Mouse (Mus musculus) forebrain, postnatal 0 days (tissue): ENCODE data around the gene Fam114a1. TPM values are rescaled to one million over a fixed set of nuclear protein-coding genes. Genes with fewer than 3 reads are reported as not detected.

Experiments used
- ATAC-seq: fragments of 200-750 bp; cut with Nextera tagmentation; 2 replicates; pipeline ENCODE4 v1.8.0; 2017; ENCODE audit warnings: mild to moderate bottlenecking, moderate library complexity
- DNase-seq: peaks from one replicate; pipeline ENCODE4 v3.0.0-alpha.2; 2015
- H3K27ac ChIP-seq: fragments of 300-500 bp; sonication (generic); 2 replicates; pipeline ENCODE4 v1.5.1; 2014; ENCODE audit warnings: low read depth, mild to moderate bottlenecking, antibody characterized with exemption, low read length, moderate library complexity, mixed read lengths
- H3K27me3 ChIP-seq: fragments of 300-500 bp; sonication (generic); 2 replicates; pipeline ENCODE4 v1.6.1; 2014; ENCODE audit warnings: mild to moderate bottlenecking, low read length, mixed read lengths; ENCODE audit not compliant: insufficient read depth
- H3K36me3 ChIP-seq: fragments of 300-500 bp; sonication (generic); 2 replicates; pipeline ENCODE4 v1.6.1; 2014; ENCODE audit warnings: mild to moderate bottlenecking, moderate library complexity; ENCODE audit not compliant: insufficient read depth
- H3K4me1 ChIP-seq: fragments of 300-500 bp; sonication (generic); 2 replicates; pipeline ENCODE4 v1.6.1; 2014; ENCODE audit warnings: antibody characterized with exemption; ENCODE audit not compliant: insufficient read depth
- H3K4me2 ChIP-seq: fragments of 300-500 bp; sonication (generic); 2 replicates; pipeline ENCODE4 v1.6.1; 2014; ENCODE audit warnings: low read depth, mild to moderate bottlenecking, moderate library complexity
- H3K4me3 ChIP-seq: fragments of 300-500 bp; sonication (generic); 2 replicates; pipeline ENCODE4 v1.5.1; 2014; ENCODE audit warnings: low read depth, low read length, mixed read lengths
- H3K9ac ChIP-seq: fragments of 300-500 bp; sonication (generic); 2 replicates; pipeline ENCODE4 v1.6.1; 2014; ENCODE audit warnings: mild to moderate bottlenecking
- H3K9me3 ChIP-seq: fragments of 300-500 bp; sonication (generic); 2 replicates; pipeline ENCODE4 v1.6.1; 2016; ENCODE audit warnings: low read length
- CTCF ChIP-seq: sonication (generic); IDR thresholded peaks from 2 replicates; pipeline ENCODE4 v1.5.1; 2016; ENCODE audit warnings: antibody characterized with exemption, control low read depth, low read depth
- WGBS: fragments of 180-500 bp; shearing (Covaris S2); extraction: QIAGEN DNeasy Blood & Tissue Kit; methylation state at CpG from one replicate; pipeline ENCODE4 v1.1.7; 2014; 5-methylcytosine and 5-hydroxymethylcytosine counted together
- microRNA counts: library from miRNA; unstranded; fragments of <30 nt; microRNA quantifications from one replicate; lab custom pipeline; 2015
- microRNA-seq, 2 experiments: library from miRNA; unstranded; fragments of <30 nt; microRNA quantifications; one replicate each; pipeline ENCODE4; 2016
- polyA plus RNA-seq: library from polyadenylated mRNA; unstranded; fragments of >200 nt; fragmentation: Nextera tagmentation; extraction: Ambion mirVana; gene quantifications from 2 replicates; pipeline ENCODE4 v1.2.1, GENCODE M21; 2015
- total RNA-seq: library from RNA; depleted of rRNA; stranded (reverse); fragments of >200 nt; gene quantifications from 2 replicates; pipeline ENCODE4 v1.2.3, GENCODE M21; 2014; rRNA removed

Gene Fam114a1
- total and polyA plus RNA-seq, 2 experiments from 2014 or later, result 5.1 to 6.1 TPM

DNA sequence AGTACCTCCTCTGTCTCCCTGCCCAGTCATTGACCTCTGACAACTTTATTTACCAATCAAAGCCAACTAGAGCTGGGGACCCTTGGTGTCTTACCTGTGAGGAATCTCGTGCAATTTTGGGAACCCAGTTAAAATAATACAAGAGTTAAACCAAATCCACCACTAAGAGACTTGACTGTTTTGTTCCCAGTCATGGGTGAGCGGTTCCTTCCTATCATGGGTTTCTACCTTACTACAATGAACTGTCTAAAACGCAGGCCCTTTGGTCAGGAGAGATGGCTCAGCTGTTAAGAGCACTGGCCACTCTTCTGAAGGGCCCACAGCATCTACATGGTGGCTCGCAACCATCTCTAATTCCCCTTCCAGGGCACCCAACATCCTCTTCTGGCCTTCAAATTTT, 112.0 kb downstream of the Fam114a1 start:
- H3K27me3 ChIP-seq, result no peaks in the 10 kb centered on the region
- DNase-seq, result no peak
- H3K36me3 ChIP-seq, result no peaks in the 10 kb centered on the region
- H3K4me1 ChIP-seq, result 0 out of 2 replicates have a peak, but pooled peaks cover 3% of the 10 kb centered on the region
- no peak overlapping the region for H3K9ac ChIP-seq
- no peak for TF ChIP-seq CTCF
- no peak for ATAC-seq
- H3K9me3 ChIP-seq, result no peaks in the 10 kb centered on the region
- no peak overlapping the region for H3K4me2 ChIP-seq
- no peak overlapping the region for H3K27ac ChIP-seq
- no peak overlapping the region for H3K4me3 ChIP-seq
- WGBS, result 83% methylated on average over 4 of the region's 4 CpGs

DNA sequence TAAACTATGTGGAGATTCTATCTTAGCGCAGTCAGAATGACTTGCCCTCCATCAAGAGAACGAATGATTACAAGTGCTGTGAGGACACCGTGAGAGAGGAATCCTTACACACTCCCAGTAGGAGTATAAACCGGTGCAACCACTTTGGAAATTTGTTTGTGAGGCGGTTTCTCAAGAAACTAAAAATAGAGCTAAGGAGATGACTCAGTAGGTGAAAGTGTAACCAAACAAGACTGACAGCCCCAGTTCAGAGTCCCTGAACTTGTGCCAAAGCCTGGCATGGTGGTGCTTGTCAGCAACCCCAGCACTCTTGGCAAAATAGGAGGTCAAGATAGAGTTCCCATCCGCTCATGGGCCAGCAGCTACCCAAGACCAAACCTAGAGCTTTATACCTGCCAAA, 116.7 kb downstream of the Fam114a1 start:
- ATAC-seq (no peak), DNase-seq (no peak)
- Histone ChIP-seq H3K4me1 (no peaks in the 10 kb centered on the region), H3K36me3 (no peaks in the 10 kb centered on the region), H3K9ac (no peak overlapping the region), H3K4me2 (no peak overlapping the region), H3K9me3 (no peaks in the 10 kb centered on the region), H3K4me3 (no peak overlapping the region), H3K27ac (no peak overlapping the region), H3K27me3 (no peaks in the 10 kb centered on the region)
- TF ChIP-seq CTCF, result no peak
- 85% methylated on average over 6 of the region's 6 CpGs for WGBS

DNA sequence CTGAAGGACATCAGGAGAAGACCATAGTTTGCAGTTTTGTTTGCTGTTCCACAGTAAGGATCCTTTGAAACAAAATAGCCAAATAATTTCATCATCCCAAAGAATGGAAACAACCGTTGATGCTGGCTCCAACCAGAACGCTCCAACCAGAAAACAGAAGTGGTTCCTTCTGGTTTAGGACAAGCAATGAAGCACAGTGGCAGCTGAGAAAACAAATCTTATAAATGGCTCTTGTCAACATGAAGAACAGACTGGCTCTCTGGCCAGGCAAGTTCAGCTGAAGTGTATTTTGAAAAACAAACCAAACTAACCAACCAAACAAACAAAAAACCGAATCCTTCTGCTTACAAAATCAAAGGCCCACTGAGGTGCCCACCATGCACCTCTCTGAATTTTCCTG, 119.8 kb downstream of the Fam114a1 start:
- no peaks in the 10 kb centered on the region for H3K9me3 ChIP-seq
- no peaks in the 10 kb centered on the region for H3K4me1 ChIP-seq
- no peak overlapping the region for H3K4me3 ChIP-seq
- 76% methylated on average over 3 of the region's 3 CpGs for WGBS
- H3K9ac ChIP-seq, result no peak overlapping the region
- no peak overlapping the region for H3K4me2 ChIP-seq
- H3K27ac ChIP-seq, result no peak overlapping the region
- no peak for TF ChIP-seq CTCF
- H3K36me3 ChIP-seq, result no peaks in the 10 kb centered on the region
- ATAC-seq (no peak), DNase-seq (no peak)
- H3K27me3 ChIP-seq, result no peaks in the 10 kb centered on the region

- Histone ChIP-seq H3K4me2 (no peak overlapping the region), H3K4me1 (no peaks in the 10 kb centered on the region), H3K27me3 (no peaks in the 10 kb centered on the region), H3K9me3 (no peaks in the 10 kb centered on the region), H3K9ac (no peak overlapping the region), H3K4me3 (no peak overlapping the region), H3K27ac (no peak overlapping the region), H3K36me3 (no peaks in the 10 kb centered on the region)
- ATAC-seq (no peak), DNase-seq (no peak)
- 78% methylated on average over 11 of the region's 11 CpGs for WGBS
- TF ChIP-seq CTCF, result no peak
These were observed 121.5 kb downstream of the Fam114a1 start for GRCm38 (mm10) chr5:65091184-65091858.

MicroRNAs encoded within 50 kb of the gene (microRNA counts, 519-probe panel; counts per million panel counts)
- microRNA mmu-miR-574-3p (lab: Ali Mortazavi, UCI) (945 counts per million, percentile 6 among the panel's probes with 10 or more counts), microRNA mmu-miR-574-5p (lab: Ali Mortazavi, UCI) (not detected)

Small RNA genes lying within 50 kb of the gene (microRNA-seq; reads per million reads assigned to microRNA genes)
- gene Mir574, result 37.1 to 101 reads per million in 2 experiments

Other genes starting within 250 kb of the Fam114a1 start
- 10.1 and 14.8 TPM in 2 replicates for gene Klf3, start 166.7 kb upstream of the Fam114a1 start, total RNA-seq
- gene Klf3, start 166.7 kb upstream of the Fam114a1 start, polyA plus RNA-seq, result 29.7 and 33.7 TPM in 2 replicates
- 0.38 and 0.77 TPM in 2 replicates for gene Tlr1, start 36.5 kb upstream of the Fam114a1 start, total RNA-seq
- gene Tlr1, start 36.5 kb upstream of the Fam114a1 start, polyA plus RNA-seq, result 0.39 and 0.47 TPM in 2 replicates
- 0.31 and 0.81 TPM in 2 replicates for gene Tlr6, start 10.0 kb upstream of the Fam114a1 start, total RNA-seq
- 0.18 and 0.25 TPM in 2 replicates for gene Tlr6, start 10.0 kb upstream of the Fam114a1 start, polyA plus RNA-seq
- 0.19 and 0.23 TPM in 2 replicates for gene Tmem156, start 122.1 kb downstream of the Fam114a1 start, total RNA-seq
- gene Tmem156, start 122.1 kb downstream of the Fam114a1 start, polyA plus RNA-seq, result 0.15 and 0.21 TPM in 2 replicates
- 48.3 and 57.2 TPM in 2 replicates for gene Klhl5, start 137.5 kb downstream of the Fam114a1 start, total RNA-seq
- 39.4 and 49.6 TPM in 2 replicates for gene Klhl5, start 137.5 kb downstream of the Fam114a1 start, polyA plus RNA-seq
- gene Wdr19, start 229.6 kb downstream of the Fam114a1 start, total RNA-seq, result 16.5 and 21.9 TPM in 2 replicates
- 6.3 and 7.7 TPM in 2 replicates for gene Wdr19, start 229.6 kb downstream of the Fam114a1 start, polyA plus RNA-seq